Mouse (Mus musculus) cortical plate, adult 2 months (tissue): ENCODE measurements around the gene Nkap.
"Not testable (repeated sequence)": the region's sequence is repeated elsewhere in the genome, so short reads cannot be mapped to it uniquely, and the experiment has no call there.

Experiments used
- CTCF ChIP-seq: fragments of 200-500 bp; IDR thresholded peaks from 2 replicates; pipeline ENCODE4 v1.5.1; 2011; ENCODE audit warnings: mild to moderate bottlenecking, control low read depth, low read length; ENCODE audit not compliant: insufficient read depth; ENCODE audit errors: extremely low read depth
- POLR2A ChIP-seq: fragments of 200-500 bp; IDR thresholded peaks from 2 replicates; pipeline ENCODE4 v1.6.1; 2011; ENCODE audit warnings: mild to moderate bottlenecking, low read length, control low read depth; ENCODE audit not compliant: insufficient read depth; ENCODE audit errors: extremely low read depth

- TF ChIP-seq CTCF, POLR2A: not testable (repeated sequence)
These were observed 17.9 kb downstream of the Nkap start for GRCm38 (mm10) chrX:37144498-37144897.
